Mouse (Mus musculus) brain, embryonic 18.5 days (tissue): ENCODE measurements at regions not wholly inside any gene's neighbourhood (a gene's known extent, or its start where the extent isn't known, plus 50 kb on each side); places are given as distances from the start of the nearest gene placed in this dataset.

Experiments
- DNase-seq: peaks from one replicate; pipeline ENCODE4 v3.0.0-alpha.2; 2012; ENCODE audit warnings: low read depth, low spot score

DNA sequence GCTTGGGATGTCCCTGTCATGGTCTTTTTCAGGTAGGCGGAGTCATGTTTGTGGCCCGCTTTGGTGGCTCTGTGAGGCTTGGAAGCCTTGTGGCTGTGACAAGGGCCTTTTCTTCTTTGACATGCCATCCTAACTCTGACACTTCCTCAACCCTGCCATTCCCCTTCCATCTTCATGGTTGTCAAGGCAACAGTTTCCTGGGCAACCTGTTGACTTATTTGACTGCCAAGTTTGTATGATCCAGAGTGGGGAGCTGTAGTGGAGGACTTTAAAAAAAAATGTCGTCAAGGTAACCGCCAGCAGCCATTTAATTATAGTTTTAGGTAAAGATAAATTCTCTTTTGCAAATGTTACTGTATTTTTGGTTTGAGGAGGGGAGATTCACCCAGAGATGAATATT is 56.8 kb upstream of the Kcng1 start:
- DNase-seq = peak; percentile 79

DNA sequence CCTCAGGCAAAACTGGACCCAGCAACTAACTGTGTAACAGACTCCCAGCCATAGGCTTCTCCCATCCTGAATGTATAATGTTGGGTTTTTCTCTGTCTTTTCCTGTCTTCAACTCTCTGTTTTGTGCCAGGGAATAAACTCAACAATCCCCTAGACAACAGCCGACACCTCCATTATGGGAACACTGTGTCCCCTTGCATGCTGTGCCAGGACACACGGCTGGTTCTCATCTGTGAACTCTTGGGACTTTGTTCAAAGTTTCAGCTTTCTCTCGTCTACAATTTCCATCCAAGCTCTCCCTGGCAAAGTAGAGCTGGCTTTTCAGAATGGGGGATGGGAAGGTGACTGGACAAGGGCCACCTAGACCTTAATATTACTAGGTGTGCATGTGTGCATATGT is 56.1 kb upstream of the Kcng1 start:
- DNase-seq = no peak

DNA sequence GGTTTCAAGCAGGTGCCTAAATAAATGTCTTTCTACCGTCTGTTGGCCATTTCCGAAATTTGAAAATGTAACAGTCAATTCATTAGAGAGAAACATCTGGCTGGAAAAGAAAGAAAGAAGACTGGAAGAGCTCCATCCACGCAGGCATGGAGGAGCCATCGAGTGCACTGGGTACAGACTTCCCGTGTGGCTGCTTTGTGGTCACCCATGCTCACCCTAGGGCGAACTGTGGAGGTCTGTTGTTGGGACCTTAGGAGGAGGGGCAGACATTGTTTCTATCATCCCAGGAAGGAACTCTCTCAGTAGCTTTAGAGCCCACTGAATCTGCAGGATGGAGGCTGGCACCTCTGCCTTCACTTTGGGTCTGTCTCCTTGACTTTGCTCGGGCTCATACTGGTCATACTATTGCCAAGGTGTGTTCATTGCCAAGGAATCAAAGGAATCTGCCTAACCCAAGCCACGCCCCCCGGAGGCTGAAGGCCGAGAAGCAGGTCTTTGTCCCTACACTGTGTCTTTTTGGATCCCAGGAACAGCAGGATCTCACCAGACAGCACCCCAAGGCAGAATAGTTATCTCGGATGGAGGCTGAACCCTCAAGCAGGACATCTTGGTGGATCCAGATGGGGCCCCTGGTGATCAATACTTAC is 54.3 kb upstream of the Kcng1 start:
- DNase-seq = no peak

DNA sequence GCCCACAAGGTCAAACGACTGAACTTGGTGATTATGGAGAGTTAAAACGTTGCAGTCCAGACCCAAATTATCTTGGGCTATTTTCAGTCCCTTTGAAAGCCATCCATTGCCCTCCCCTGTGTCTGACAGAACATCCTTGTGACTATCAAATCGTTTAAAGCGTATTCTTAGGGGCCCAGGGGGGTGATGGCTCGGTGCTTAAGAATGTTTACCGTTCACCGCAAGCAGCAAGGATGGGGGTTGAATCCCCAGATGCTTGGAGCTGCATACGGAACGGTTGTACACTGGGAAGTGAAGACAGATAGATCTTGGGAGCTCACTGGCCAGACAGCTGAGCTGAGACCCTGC is 52.7 kb upstream of the Kcng1 start:
- no peak for DNase-seq

DNA sequence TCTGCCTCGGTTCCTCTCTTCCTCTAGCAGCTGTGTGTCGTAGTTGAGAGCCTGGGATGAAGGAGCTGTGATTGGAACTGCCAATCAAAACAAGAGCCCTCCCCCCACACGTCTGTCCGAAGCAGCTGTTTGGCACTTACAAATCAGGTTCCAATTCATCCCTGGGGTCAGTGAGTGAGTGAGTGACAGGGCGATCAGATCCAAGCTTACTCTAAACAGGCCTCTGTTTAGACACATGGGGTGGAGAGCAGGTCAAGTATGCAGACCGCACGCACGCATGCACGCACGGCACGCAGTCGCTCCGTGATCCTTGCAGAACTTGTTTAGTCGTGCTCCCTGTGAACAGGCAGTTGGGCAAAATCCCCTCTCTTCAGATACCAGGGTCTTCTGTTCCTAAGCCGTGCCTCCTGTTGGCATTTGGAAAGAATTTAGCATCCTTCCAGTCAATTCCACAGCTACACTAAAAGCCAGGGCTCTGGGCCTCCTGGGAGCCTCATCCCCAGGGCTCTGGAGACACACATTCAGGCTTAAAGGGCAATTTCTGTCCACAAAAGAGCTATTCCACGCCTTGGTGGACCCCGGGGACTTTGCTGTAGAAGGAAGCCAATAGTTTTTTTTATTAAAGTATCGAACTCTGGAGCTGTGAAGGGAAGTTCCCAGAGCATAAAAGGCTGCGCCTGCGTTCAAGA is 52.2 kb upstream of the Kcng1 start:
- no peak for DNase-seq

DNA sequence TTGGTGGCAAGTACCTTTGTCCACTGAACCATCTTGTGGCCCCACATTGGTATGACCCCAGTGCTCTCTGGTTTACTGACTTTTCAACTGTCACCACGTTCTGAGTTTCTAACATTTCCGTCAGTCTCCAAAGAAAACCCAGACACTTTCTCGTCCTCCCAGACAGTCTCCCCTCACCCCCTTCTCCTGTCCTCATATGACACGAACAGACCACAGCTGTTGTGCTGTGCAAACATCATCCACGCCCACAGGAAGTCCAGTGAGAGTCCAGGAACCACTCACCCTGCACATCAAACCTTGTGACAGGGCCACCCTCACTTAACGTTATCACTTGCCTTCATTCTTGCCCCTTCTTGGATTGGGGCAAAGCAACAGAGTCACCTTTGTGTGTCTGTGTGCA is 51.4 kb upstream of the Kcng1 start:
- DNase-seq = no peak
